Mouse (Mus musculus) E14TG2a.4 (cell line): ENCODE data around the gene Krt39.

Experiments used
- H3K27me3 ChIP-seq: 2 replicates; pipeline ENCODE4 v1.6.1; 2014; ENCODE audit warnings: low read length, control low read depth; ENCODE audit not compliant: insufficient read depth
- H3K36me3 ChIP-seq: 2 replicates; pipeline ENCODE4 v1.6.1; 2014; ENCODE audit warnings: low read length, control low read depth; ENCODE audit not compliant: insufficient read depth
- H3K4me1 ChIP-seq: replicated peaks from 2 replicates; pipeline ENCODE4 v1.6.1; 2014; ENCODE audit warnings: low read depth, low read length, control low read depth
- H3K4me3 ChIP-seq: replicated peaks from 2 replicates; pipeline ENCODE4 v1.5.1; 2014; ENCODE audit warnings: mild to moderate bottlenecking, low read length
- H3K9me3 ChIP-seq: 2 replicates; pipeline ENCODE4 v1.6.1; 2014; ENCODE audit warnings: low read length, control low read depth
- CTCF ChIP-seq: conservative IDR thresholded peaks from 2 replicates; pipeline ENCODE4 v1.5.1; 2014; ENCODE audit warnings: low read length
- NANOG ChIP-seq: IDR thresholded peaks from 2 replicates; pipeline ENCODE4 v1.6.1; 2014; ENCODE audit warnings: borderline replicate concordance, low read length, mixed read lengths
- POU5F1 ChIP-seq: IDR thresholded peaks from 2 replicates; pipeline ENCODE4 v1.6.1; 2014; ENCODE audit warnings: low read length, borderline replicate concordance

The Krt39 gene

GRCm38 (mm10) chr11:99521288-99521860 lies at the start of gene Krt39:
Krt39 (minus strand) TSS chr11:99521338.
- 0 out of 2 replicates have a peak, but pooled peaks cover 3% of the 10 kb centered on the region for H3K27me3 ChIP-seq
- no peaks in the 10 kb centered on the region for H3K4me1 ChIP-seq
- H3K36me3 ChIP-seq = no peaks in the 10 kb centered on the region
- no peaks in the 10 kb centered on the region for H3K9me3 ChIP-seq
- TF ChIP-seq POU5F1 (no peak), CTCF (no peak), NANOG (no peak)
- no peak within 1 kb of the TSS for H3K4me3 ChIP-seq

DNA sequence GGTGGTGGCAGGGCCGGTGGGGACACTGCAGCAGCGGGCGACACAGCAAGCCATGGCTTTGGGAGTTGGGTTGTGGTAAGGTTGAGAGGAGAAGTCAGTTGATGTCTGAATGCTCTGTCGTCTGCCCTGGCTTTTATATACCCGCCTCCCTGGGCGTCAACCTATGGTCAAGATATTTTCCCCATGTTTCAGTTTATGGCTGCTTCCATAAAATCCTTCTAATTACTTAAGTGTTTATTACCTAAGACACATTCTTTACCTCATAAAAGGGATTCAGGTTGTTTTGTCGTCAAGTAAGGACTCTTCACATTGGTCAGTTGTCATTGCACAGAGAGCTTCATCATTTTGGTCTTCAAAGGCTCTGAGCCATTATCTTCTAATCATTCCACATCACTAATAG lies 45.4 kb upstream of the Krt39 start, which contains the start of gene Krtap3-1:
TSS of gene Krtap3-1 (minus strand) at position 101 of the 400 bp plus-strand sequence.
- TF ChIP-seq POU5F1 (no peak), CTCF (no peak), NANOG (no peak)
- no peaks in the 10 kb centered on the region for H3K36me3 ChIP-seq
- no peaks in the 10 kb centered on the region for H3K9me3 ChIP-seq
- H3K4me3 ChIP-seq = no peak within 1 kb of the TSS
- H3K4me1 ChIP-seq = no peaks in the 10 kb centered on the region
- no peaks in the 10 kb centered on the region for H3K27me3 ChIP-seq

GRCm38 (mm10) chr11:99562580-99562979 lies 41.4 kb upstream of the Krt39 start:
- H3K4me3 ChIP-seq = no peak overlapping the region
- H3K36me3 ChIP-seq = no peaks in the 10 kb centered on the region
- no peaks in the 10 kb centered on the region for H3K4me1 ChIP-seq
- no peaks in the 10 kb centered on the region for H3K9me3 ChIP-seq
- TF ChIP-seq NANOG (no peak), POU5F1 (no peak), CTCF (no peak)
- no peaks in the 10 kb centered on the region for H3K27me3 ChIP-seq

DNA sequence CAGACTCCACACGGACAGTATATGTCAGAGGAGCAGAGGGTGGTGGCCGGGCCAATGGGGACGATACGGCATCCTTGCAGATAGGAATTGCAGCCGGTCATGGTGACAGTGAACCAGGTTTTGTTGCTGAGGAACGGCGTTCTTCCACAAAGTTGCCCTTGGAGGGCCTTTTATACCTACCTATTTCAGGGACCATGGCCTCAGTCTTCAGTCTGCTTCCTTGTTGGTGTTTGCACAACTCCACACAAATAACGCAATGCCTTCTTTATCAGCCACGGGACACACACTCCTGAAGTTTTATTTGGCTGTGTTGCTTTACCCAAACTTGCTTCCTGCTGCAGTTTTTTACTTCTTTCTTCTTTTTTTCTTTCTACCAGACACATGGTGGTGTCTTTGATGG lies 38.2 kb upstream of the Krt39 start, which contains the start of gene Gm11939:
TSS of gene Gm11939 (minus strand) at position 101 of the 400 bp plus-strand sequence.
- Histone ChIP-seq H3K4me3 (no peak within 1 kb of the TSS), H3K36me3 (no peaks in the 10 kb centered on the region), H3K27me3 (no peaks in the 10 kb centered on the region), H3K9me3 (no peaks in the 10 kb centered on the region), H3K4me1 (no peaks in the 10 kb centered on the region)
- TF ChIP-seq POU5F1 = no peak
- no peak for TF ChIP-seq NANOG
- TF ChIP-seq CTCF = no peak

- TF ChIP-seq POU5F1 (no peak), CTCF (no peak), NANOG (no peak)
- H3K27me3 ChIP-seq = no peaks in the 10 kb centered on the region
- H3K4me1 ChIP-seq = no peaks in the 10 kb centered on the region
- H3K4me3 ChIP-seq = no peak overlapping the region
- H3K9me3 ChIP-seq = no peaks in the 10 kb centered on the region
- no peaks in the 10 kb centered on the region for H3K36me3 ChIP-seq
Observed at GRCm38 (mm10) chr11:99557976-99558745, 37.0 kb upstream of the Krt39 start.

DNA sequence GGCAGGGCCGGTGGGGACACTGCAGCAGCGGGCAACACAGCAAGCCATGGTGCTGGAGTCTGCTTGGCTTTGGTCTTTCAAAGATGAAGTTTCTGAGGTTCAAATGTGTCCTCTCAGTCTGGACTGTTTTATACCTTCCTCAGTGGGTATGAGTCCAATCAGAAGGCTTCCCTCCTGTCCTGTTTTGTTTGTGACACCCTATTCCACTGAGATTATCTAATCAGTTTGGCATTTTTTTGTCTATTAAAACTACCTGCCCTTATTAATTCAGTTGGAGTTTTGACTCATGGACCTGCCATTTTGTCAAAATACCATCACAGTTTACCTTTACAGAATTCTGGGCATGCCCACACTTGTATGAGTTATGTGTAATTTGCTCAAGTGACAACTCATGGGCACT lies 35.6 kb upstream of the Krt39 start, which contains the start of gene Krtap3-2:
TSS of gene Krtap3-2 (minus strand) at position 101 of the 400 bp plus-strand sequence.
- Histone ChIP-seq H3K4me3 (no peak within 1 kb of the TSS), H3K27me3 (no peaks in the 10 kb centered on the region), H3K4me1 (no peaks in the 10 kb centered on the region), H3K36me3 (no peaks in the 10 kb centered on the region), H3K9me3 (no peaks in the 10 kb centered on the region)
- TF ChIP-seq POU5F1 = no peak
- no peak for TF ChIP-seq NANOG
- TF ChIP-seq CTCF = no peak

GRCm38 (mm10) chr11:99556195-99556594 lies 35.1 kb upstream of the Krt39 start:
- TF ChIP-seq CTCF = no peak
- no peak for TF ChIP-seq POU5F1
- TF ChIP-seq NANOG = no peak
- no peaks in the 10 kb centered on the region for H3K36me3 ChIP-seq

GRCm38 (mm10) chr11:99550765-99551164 lies 29.6 kb upstream of the Krt39 start, which contains the start of gene Krtap3-3:
Krtap3-3 (minus strand) TSS chr11:99550865.
- no peak within 1 kb of the TSS for H3K4me3 ChIP-seq
- no peak for TF ChIP-seq CTCF
- TF ChIP-seq NANOG = no peak
- no peak for TF ChIP-seq POU5F1
- H3K4me1 ChIP-seq = no peaks in the 10 kb centered on the region
- H3K9me3 ChIP-seq = no peaks in the 10 kb centered on the region
- no peaks in the 10 kb centered on the region for H3K36me3 ChIP-seq
- H3K27me3 ChIP-seq = no peaks in the 10 kb centered on the region

More at GRCm38 (mm10) chr11:99556195-99556594, 35.1 kb upstream of the Krt39 start:
- H3K4me1 ChIP-seq = no peaks in the 10 kb centered on the region
- H3K27me3 ChIP-seq = no peaks in the 10 kb centered on the region
- H3K9me3 ChIP-seq = no peaks in the 10 kb centered on the region
- H3K4me3 ChIP-seq = no peak overlapping the region
